Mouse (Mus musculus) gastrocnemius, postnatal 36 days (tissue): ENCODE results near the gene Myl9. TPM values are rescaled to one million over a fixed set of nuclear protein-coding genes. Genes with fewer than 3 reads are reported as not detected.
"Not testable (repeated sequence)": the region's sequence is repeated elsewhere in the genome, so short reads cannot be mapped to it uniquely, and the experiment has no call there.

Experiments used
- DNase-seq, 2 experiments: peaks; one replicate each; pipeline ENCODE4 v3.0.0; 2022
- intact Hi-C: fragments of 180-260 bp; cut with DNase I; formaldehyde crosslinking; loops from one replicate; pipeline ENCODE4 v1.15.1; 2025
- total RNA-seq, 2 experiments: library from RNA; stranded (reverse); gene quantifications; 2 replicates each; pipeline ENCODE4 v1.2.3; 2021

Myl9 gene
- total RNA-seq, 2 experiments from 2014 or later: 44.2 to 82.8 TPM

GRCm38 (mm10) chr2:156814893-156815292, 39.7 kb downstream of the Myl9 start:
- DNase-seq: no peak
- intact Hi-C loops: loop anchor here (5.0 kb wide), 1 partner anchor 277 kb away; no protein-coding TSS in a partner anchor

GRCm38 (mm10) chr2:156815412-156815811, 40.2 kb downstream of the Myl9 start:
- no peak for DNase-seq

GRCm38 (mm10) chr2:156816116-156816515, 40.9 kb downstream of the Myl9 start:
- intact Hi-C loops: no loop called here
- DNase-seq: no peak

More at GRCm38 (mm10) chr2:156815412-156815811, 40.2 kb downstream of the Myl9 start:
- intact Hi-C loops: no loop called here

GRCm38 (mm10) chr2:156825128-156825527, 49.9 kb downstream of the Myl9 start:
- DNase-seq, intact Hi-C loops: not testable (repeated sequence)

Other genes starting within 250 kb of the Myl9 start
- gene Aar2, start 227.8 kb upstream of the Myl9 start, total RNA-seq: 10 to 100 TPM; 18.6 to 19.1 TPM
- 10 to 100 TPM; 53.4 to 57.8 TPM for gene Dlgap4, start 161.7 kb upstream of the Myl9 start, total RNA-seq
- under 1 TPM; 0.32 to 0.51 TPM for gene Tgif2, start 64.6 kb downstream of the Myl9 start, total RNA-seq
- gene 4930518I15Rik, start 82.5 kb downstream of the Myl9 start, total RNA-seq: under 1 TPM; 0.25 to 0.64 TPM
- 10 to 100 TPM; 79.3 to 85.6 TPM for gene Rab5if, start 87.7 kb downstream of the Myl9 start, total RNA-seq
- gene Sla2, start 111.8 kb downstream of the Myl9 start, total RNA-seq: under 1 TPM in 1 of 2 experiments, not detected in 1; 0.26 TPM
- 10 to 100 TPM; 25.1 TPM for gene Ndrg3, start 216.6 kb downstream of the Myl9 start, total RNA-seq
- 1 to 10 TPM; 1.2 to 1.3 TPM for gene Dsn1, start 231.7 kb downstream of the Myl9 start, total RNA-seq